Mouse (Mus musculus) ES-E14 (cell line): Measurements from ENCODE around the gene Gtf2h4. TPM values are rescaled to one million over a fixed set of nuclear protein-coding genes. Genes with fewer than 3 reads are reported as not detected.

ENCODE experiments used
- DNase-seq: peaks from one replicate; pipeline ENCODE4 v3.0.0-alpha.2; 2013; ENCODE audit warnings: low read depth, low spot score
- H3K27ac ChIP-seq: 2 replicates; pipeline ENCODE4 v1.5.1; 2012; ENCODE audit warnings: low read depth, mild to moderate bottlenecking, low read length, moderate library complexity, mixed read lengths; ENCODE audit not compliant: poor library complexity, insufficient read depth, severe bottlenecking
- H3K36me3 ChIP-seq: 2 replicates; pipeline ENCODE4 v1.6.1; 2012; ENCODE audit warnings: mild to moderate bottlenecking, low read length, moderate library complexity, mixed read lengths; ENCODE audit not compliant: control insufficient read depth, poor library complexity, insufficient read depth, severe bottlenecking
- H3K4me1 ChIP-seq, 2 experiments: fragments of 150-350 bp in 1 of 2; sonication (generic) in 1 of 2; 2 replicates each; pipeline ENCODE4 v1.6.1; 2012; ENCODE audit warnings: low read length in 2 of 2, mild to moderate bottlenecking in 1 of 2, mixed read lengths in 1 of 2; ENCODE audit not compliant: control insufficient read depth in 2 of 2, insufficient read depth in 2 of 2, poor library complexity in 1 of 2
- H3K4me3 ChIP-seq, 2 experiments: fragments of 150-350 bp in 1 of 2; sonication (generic) in 1 of 2; 2 replicates each; pipeline ENCODE4 v1.5.1; 2012; ENCODE audit warnings: low read length in 2 of 2, low read depth in 1 of 2, mild to moderate bottlenecking in 1 of 2, mixed read lengths in 1 of 2; ENCODE audit not compliant: insufficient read depth in 1 of 2, poor library complexity in 1 of 2, severe bottlenecking in 1 of 2
- H3K9ac ChIP-seq: 2 replicates; pipeline ENCODE4 v1.6.1; 2012; ENCODE audit warnings: low read depth, mild to moderate bottlenecking, low read length, mixed read lengths; ENCODE audit not compliant: poor library complexity, insufficient read depth, severe bottlenecking
- H3K9me3 ChIP-seq: fragments of 150-350 bp; sonication (generic); 2 replicates; pipeline ENCODE4 v1.6.1; 2012; ENCODE audit warnings: low read depth, mild to moderate bottlenecking, low read length; ENCODE audit not compliant: control insufficient read depth, insufficient read depth
- CHD2 ChIP-seq: IDR thresholded peaks from 2 replicates; pipeline ENCODE4 v1.6.1; 2014; ENCODE audit warnings: mild to moderate bottlenecking, low read depth, low read length, inconsistent platforms
- HCFC1 ChIP-seq: IDR thresholded peaks from 2 replicates; pipeline ENCODE4 v1.6.1; 2012; ENCODE audit warnings: low read length, inconsistent platforms, borderline replicate concordance; ENCODE audit not compliant: insufficient read depth
- MAFK ChIP-seq: IDR thresholded peaks from 2 replicates; pipeline ENCODE4 v1.6.1; 2014; ENCODE audit warnings: mild to moderate bottlenecking, low read depth, low read length, inconsistent platforms; ENCODE audit not compliant: insufficient read depth
- ZC3H11A ChIP-seq: IDR thresholded peaks from 2 replicates; pipeline ENCODE4 v1.6.1; 2012; ENCODE audit warnings: low read depth, mild to moderate bottlenecking, inconsistent platforms, low read length, borderline replicate concordance
- ZNF384 ChIP-seq: IDR thresholded peaks from 2 replicates; pipeline ENCODE4 v1.6.1; 2012; ENCODE audit warnings: low read depth, low read length, inconsistent platforms
- in situ Hi-C, 2 experiments: fragments of 600-800 bp; cut with MboI; formaldehyde crosslinking; loops; one replicate each; pipeline ENCODE4 v1.15.1; 2025; ENCODE audit warnings: low sequenced_read_pairs in 2 of 2, inconsistent platforms in 1 of 2; ENCODE audit not compliant: unreplicated experiment in 2 of 2
- total RNA-seq: library from RNA; depleted of rRNA; stranded (reverse); fragments of 300-350 nt; gene quantifications from 2 replicates; pipeline ENCODE4 v1.2.3, GENCODE M21; 2012

Gtf2h4 gene
- total RNA-seq, 1 experiment: 75.3 TPM

DNA sequence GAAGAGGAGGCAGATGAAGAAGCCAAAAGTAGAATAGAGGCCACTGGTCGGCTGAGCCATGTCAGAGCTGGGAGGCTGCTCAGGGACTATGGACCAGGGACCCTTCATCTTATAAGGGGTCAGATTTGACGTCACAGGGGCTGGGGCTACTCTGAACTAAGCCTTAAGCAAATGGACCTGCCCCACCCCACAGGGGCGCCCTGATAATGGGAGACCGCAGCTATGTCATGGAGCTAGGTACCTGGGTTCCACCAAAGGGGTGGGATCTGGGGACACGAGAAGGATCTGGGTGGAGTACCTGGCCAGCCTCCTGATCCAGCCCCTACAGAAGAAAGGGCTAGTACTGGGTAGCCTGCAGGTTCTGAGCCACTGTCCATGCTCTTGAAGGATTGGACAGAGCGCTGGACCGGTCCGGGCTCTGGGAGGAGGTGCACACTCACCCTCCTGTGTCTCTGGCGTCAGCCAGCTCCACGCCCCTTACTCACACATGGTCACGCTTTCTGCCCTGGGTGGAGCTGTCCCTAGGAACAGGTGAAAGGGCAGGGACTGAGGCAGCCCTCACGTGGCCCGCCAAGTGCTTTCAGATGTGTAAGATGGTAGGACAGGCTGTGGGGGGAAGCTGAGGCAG lies 29.8 kb downstream of the Gtf2h4 start, which contains the start of gene Mucl3:
TSS of gene Mucl3 (minus strand) at position 87 of the 628 bp plus-strand sequence.
- Histone ChIP-seq H3K27ac (no peak within 1 kb of the TSS), H3K4me1 (no peaks in the 10 kb centered on the region; a peak in 2 of 4 replicates), H3K4me3 (no peak within 1 kb of the TSS), H3K9ac (no peak within 1 kb of the TSS), H3K9me3 (no peaks in the 10 kb centered on the region), H3K36me3 (no peaks in the 10 kb centered on the region)
- no peak for DNase-seq
- TF ChIP-seq CHD2: no peak
- no peak for TF ChIP-seq ZNF384
- no peak for TF ChIP-seq HCFC1
- TF ChIP-seq MAFK: no peak
- TF ChIP-seq ZC3H11A: no peak
- in situ Hi-C loops: no loop called here

GRCm38 (mm10) chr17:35639352-35639751 lies 34.2 kb downstream of the Gtf2h4 start:
- Histone ChIP-seq H3K36me3 (no peaks in the 10 kb centered on the region), H3K27ac (no peak overlapping the region), H3K9me3 (no peaks in the 10 kb centered on the region), H3K4me1 (peaks cover 0 to 3% of the 10 kb centered on the region in 2 experiments; a peak in 2 of 4 replicates), H3K4me3 (no peak overlapping the region), H3K9ac (no peak overlapping the region)
- in situ Hi-C loops: no loop called here
- DNase-seq: no peak
- no peak for TF ChIP-seq CHD2

GRCm38 (mm10) chr17:35638475-35639190 lies 34.9 kb downstream of the Gtf2h4 start:
- H3K9me3 ChIP-seq: no peaks in the 10 kb centered on the region
- H3K27ac ChIP-seq: no peak overlapping the region
- H3K9ac ChIP-seq: no peak overlapping the region
- no peaks in the 10 kb centered on the region for H3K36me3 ChIP-seq
- TF ChIP-seq MAFK (no peak), ZNF384 (no peak), CHD2 (peak; percentile 97)
- H3K4me3 ChIP-seq: no peak overlapping the region
- DNase-seq: peak; percentile 82
- in situ Hi-C loops: no loop called here
- H3K4me1 ChIP-seq: peaks cover 0 to 3% of the 10 kb centered on the region in 2 experiments; a peak in 2 of 4 replicates

DNA sequence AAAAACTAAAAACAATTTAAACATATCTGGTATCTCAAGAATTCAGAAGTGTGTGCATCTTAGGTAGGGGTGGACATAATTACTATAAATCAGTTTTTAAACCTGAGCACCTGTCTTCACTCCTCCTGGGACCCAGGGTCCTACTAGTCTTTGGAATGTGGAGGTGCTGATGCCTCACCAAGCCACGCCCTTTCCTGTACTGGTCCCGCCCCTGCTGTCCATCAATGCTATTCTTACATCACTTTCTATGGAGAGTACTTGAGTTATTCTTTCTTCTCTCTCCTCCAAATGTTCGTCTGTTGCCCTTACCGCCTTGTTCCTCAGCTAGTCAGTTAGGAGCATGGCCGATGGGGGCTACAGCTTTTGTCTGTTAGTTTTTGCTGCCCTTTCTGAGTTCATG lies 37.2 kb downstream of the Gtf2h4 start:
- DNase-seq: peak; percentile 54
- in situ Hi-C loops: no loop called here
- H3K27ac ChIP-seq: no peak overlapping the region
- H3K9me3 ChIP-seq: no peaks in the 10 kb centered on the region
- H3K36me3 ChIP-seq: no peaks in the 10 kb centered on the region
- TF ChIP-seq ZC3H11A: no peak
- no peak for TF ChIP-seq ZNF384
- no peak for TF ChIP-seq HCFC1
- TF ChIP-seq CHD2: no peak
- no peak for TF ChIP-seq MAFK
- H3K4me3 ChIP-seq: peak overlapping the region in 1 of 2 experiments; percentile 42; a peak in 1 of 4 replicates
- H3K4me1 ChIP-seq: peaks cover 0 to 3% of the 10 kb centered on the region in 2 experiments; a peak in 2 of 4 replicates
- H3K9ac ChIP-seq: no peak overlapping the region

DNA sequence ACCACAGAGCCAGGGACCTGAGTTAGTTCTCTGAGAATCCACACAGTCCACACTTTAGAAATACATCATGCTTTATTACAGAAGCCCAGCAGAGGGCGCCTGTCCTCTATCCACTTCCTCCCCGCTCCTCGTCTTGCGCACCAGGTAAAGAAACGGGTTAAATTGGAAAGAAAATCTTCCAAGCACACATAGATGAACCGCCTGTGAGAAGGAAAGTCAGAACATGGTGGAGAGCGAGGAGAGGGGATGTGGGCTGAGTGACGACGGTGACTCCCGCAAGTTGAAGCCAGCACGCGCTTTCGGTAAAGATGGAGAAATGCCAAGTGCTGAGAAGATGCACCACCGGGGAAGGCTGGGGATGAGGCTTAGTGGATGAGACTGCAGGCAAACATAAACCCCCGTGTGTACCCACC lies 37.8 kb downstream of the Gtf2h4 start:
- Histone ChIP-seq H3K9ac (peak overlapping the region; percentile 64; the same call in 1 of the 2 replicates), H3K27ac (no peak overlapping the region), H3K4me1 (peaks cover 0 to 3% of the 10 kb centered on the region in 2 experiments; a peak in 2 of 4 replicates), H3K4me3 (peak overlapping the region; percentile 54 to 67), H3K36me3 (no peaks in the 10 kb centered on the region), H3K9me3 (no peaks in the 10 kb centered on the region)
- in situ Hi-C loops: no loop called here
- TF ChIP-seq ZC3H11A: 0 out of 2 replicates have a peak, but pooled peaks have one; percentile 25
- no peak for TF ChIP-seq CHD2
- no peak for TF ChIP-seq ZNF384
- TF ChIP-seq HCFC1: no peak
- TF ChIP-seq MAFK: no peak
- peak; percentile 77 for DNase-seq
